Mouse (Mus musculus): Measurements from ENCODE around the gene Hnrnpa1.
"Not testable (repeated sequence)": the region's sequence is repeated elsewhere in the genome, so short reads cannot be mapped to it uniquely, and the experiment has no call there.

Hnrnpa1 gene

GRCm38 (mm10) chr15:103275943-103276342 is 35.7 kb downstream of the Hnrnpa1 start:
- DNase-seq = not testable (repeated sequence)

DNA sequence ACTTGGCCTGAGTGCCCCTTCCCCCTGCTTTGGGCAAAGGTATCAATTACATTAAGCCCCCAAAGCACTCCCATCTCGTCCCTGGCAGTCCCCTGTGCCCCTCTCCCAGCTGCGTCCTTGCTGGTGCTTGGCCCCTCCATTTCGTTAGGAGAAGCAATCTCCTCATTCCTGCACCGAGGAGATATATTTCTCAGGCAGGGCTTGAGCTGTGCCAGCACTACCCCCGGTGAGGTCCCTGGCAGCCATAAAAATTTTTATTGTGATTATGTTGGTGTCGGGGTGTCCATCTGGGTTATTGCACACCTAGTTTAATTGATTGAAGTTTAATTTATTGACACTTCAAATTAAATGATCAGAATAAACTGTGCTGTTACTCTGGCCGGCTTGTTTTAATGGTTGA is 37.7 kb downstream of the Hnrnpa1 start:
- no peak for DNase-seq

DNA sequence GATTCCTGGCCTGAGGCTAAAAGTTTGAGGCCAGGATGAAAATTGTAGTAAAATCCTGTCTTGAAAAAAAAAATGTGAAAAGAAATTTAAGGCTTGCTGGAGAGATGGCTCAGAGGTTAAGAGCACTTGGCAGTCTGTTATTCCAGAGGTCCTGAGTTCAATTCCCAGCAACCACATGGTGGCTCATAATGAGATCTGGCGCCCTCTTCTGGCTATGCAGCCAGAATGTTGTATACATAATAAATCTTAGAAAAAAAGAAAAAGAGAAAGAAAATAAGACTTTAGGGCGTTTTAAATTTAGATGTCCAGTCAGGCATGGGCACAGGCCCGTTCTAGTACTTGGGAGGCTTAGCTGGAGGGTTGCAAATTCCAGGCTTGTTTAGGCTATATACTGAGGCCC is 39.5 kb downstream of the Hnrnpa1 start:
- no peak for DNase-seq

DNA sequence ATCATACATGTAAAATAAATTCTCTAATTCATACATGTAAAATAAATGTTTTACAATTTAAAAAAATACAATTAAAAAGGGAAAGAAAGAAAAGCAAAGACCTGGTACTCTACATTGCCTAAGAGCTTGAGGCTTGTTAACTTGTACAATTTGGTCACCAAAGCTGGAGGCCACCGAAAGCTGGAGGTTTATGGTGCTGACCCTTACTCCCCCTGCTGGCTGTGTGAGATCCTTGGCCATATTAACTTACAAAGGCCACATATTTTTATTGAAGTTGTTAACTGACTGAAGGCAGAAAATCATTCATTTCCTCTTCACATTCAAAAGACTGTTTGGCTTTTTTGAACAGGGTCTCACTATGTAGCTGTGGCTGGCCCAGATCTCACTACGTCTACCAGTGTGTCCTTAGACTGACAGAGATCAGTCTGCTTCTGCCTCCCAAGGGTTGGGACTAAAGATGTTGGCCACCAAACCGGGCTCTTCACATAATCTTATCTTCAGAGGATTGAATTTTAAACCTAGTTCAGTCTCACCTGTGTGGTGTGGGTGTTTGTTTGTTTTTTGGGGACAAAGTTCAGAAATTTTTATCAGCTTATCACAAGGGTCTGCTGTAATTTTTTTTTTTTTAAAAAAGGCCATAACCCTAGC is 40.7 kb downstream of the Hnrnpa1 start:
- no peak for DNase-seq

- DNase-seq = no peak
Observed at GRCm38 (mm10) chr15:103281465-103282205, 41.4 kb downstream of the Hnrnpa1 start.

- peak in 1 of 2 experiments; percentile 76 for DNase-seq
Observed at GRCm38 (mm10) chr15:103284066-103284465, 43.8 kb downstream of the Hnrnpa1 start.

DNA sequence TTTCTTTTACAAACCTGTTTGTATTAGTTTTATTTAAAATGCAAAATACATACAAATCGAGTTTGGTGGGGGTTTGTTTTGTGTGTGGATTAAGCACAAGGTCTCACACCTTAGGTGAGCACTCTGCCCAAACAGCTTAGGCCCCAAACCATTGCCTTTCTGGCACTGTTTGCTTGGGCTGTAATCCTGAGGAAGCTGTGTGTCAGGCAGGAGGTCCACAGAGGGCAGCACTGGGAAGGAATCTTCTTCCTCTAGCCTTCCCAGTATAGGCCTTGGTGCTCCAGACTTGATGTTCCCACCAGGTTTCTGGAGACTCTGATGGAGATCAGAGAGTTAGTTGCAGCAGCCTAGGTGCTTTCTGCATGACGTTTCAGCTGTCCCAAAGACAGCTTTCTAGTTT is 44.4 kb downstream of the Hnrnpa1 start:
- no peak for DNase-seq

DNA sequence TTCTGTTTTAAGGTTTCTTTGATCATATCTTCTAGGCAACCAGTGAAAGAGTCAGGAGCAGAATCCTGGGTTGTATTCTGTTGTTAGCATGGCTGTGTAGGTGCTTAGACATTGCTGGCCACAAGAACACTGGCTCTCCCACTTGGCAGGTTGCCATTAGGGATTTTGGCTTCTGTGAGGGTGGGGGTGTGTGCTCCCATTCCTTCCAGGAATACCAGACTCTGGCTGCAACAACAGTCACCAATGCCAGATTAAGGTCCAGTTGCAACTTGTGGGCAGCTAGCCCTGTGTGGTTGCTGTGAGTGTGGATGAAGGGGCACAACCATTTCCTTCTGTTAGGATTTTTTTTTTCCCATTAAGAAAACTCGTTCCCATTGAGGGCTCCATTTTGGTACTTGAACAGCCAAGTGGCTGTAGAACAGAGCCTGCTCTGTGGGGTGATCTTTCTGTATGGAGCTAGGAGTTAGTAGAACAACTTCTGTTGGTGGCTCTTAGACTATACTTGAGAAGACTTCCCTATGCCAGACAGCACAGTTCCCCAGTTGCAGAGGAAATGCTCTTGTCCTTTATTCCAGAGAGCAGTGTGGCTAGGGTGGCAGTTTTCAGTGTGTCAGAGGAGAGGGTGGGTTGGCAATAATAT is 45.7 kb downstream of the Hnrnpa1 start:
- DNase-seq = peak in 1 of 2 experiments; percentile 54

GRCm38 (mm10) chr15:103289600-103289999 is 49.4 kb downstream of the Hnrnpa1 start:
- no peak for DNase-seq

DNA sequence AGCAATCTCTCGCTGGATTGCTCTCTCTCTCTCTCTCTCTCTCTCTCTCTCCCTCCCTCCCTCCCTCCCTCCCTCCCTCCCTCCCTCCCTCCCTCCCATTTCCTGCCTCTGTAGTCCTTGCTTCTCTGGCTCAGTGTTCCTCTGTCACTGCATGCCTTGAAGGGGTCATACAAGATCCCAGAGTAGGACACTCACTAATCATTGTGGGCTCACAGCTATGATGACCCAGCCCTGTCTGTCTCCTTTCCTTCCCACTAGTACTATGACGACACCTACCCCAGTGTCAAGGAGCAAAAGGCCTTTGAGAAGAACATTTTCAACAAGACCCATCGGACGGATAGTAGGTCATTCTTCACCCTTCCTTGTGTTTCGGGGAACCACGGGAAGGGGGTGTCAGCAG is 50.2 kb downstream of the Hnrnpa1 start:
- DNase-seq = no peak

- DNase-seq = no peak
Observed at GRCm38 (mm10) chr15:103290843-103291242, 50.6 kb downstream of the Hnrnpa1 start.

GRCm38 (mm10) chr15:103292673-103293345 is 52.6 kb downstream of the Hnrnpa1 start:
- DNase-seq = no peak

DNA sequence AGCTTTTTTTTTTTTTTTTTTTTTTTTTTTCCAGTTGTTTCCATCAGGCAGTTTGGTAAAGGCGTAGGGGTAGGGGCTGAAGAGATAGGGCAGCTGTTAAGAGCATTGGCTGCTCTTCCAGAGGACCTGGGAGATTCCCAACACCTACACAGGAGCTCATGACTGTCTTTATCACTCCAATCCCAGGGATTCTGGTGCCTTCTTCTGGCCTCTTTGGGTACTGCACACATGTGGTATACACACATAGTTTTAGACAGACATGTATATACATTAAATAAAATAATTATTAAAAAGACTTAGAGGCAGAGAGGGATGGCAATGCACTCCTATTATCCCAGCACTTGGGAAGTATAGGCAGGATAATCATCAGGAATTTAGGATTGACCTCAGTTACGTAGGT is 53.1 kb downstream of the Hnrnpa1 start:
- DNase-seq = no peak

DNA sequence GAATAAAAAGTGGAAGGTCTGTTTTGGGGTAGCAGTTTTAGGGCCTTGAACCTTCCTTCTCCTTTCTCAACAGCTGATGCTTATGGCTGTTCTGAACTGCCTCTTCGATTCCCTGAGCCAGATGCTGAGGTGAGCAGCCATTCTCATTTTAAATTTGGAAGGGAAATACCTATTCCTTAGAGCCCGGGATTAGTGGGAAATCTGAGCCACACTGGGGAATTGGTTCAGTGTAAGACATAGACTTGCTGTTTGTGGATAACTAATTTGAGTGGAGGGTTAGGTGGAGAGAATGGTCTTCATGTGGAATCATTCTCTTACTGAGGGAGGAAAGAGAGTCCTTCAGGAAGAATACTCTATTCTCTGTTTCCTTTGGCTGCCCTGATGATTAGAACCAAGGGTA is 54.4 kb downstream of the Hnrnpa1 start:
- no peak for DNase-seq

GRCm38 (mm10) chr15:103295851-103296250 is 55.6 kb downstream of the Hnrnpa1 start:
- DNase-seq = no peak
